Mouse (Mus musculus): ENCODE measurements around the gene Sh2d7. TPM values are rescaled to one million over a fixed set of nuclear protein-coding genes. Genes with fewer than 3 reads are reported as not detected.

The Sh2d7 gene
- polyA plus RNA-seq (2012), result not detected in 2 replicates

DNA sequence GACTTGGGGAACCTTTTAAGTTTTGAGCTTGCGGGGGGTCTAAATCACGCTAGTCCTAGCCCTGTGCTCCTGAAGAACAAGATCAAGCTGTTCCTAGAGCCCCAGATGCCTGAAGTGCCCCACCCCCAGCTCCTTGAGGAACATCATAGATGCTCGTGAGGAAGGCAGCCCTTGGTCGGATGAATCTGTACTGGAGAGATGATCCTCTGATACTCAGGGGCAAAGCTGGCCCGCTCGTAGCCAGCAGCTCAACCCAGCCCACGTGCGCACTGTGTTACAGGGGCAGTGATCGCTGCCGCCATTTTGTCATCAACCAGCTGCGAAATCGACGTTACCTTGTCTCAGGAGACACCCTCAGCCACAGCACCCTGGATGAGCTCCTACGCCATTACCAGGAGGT, at the start of gene Sh2d7:
TSS of gene Sh2d7 (plus strand) at position 301 of the 400 bp plus-strand sequence.
- no peak for TF ChIP-seq GATA1 (IDR thresholded peaks at IDR 0.05; ENCODE audit: low read length)

- no peak for TF ChIP-seq GATA1 (IDR thresholded peaks at IDR 0.05; ENCODE audit: low read length)
Observed at GRCm38 (mm10) chr9:54489599-54489998, 49.2 kb upstream of the Sh2d7 start.

GRCm38 (mm10) chr9:54490431-54490830, 48.4 kb upstream of the Sh2d7 start:
- TF ChIP-seq GATA1 (IDR thresholded peaks at IDR 0.05; ENCODE audit: low read length), result no peak

GRCm38 (mm10) chr9:54499291-54499690, 39.5 kb upstream of the Sh2d7 start:
- TF ChIP-seq GATA1 (IDR thresholded peaks at IDR 0.05; ENCODE audit: low read length), result no peak

DNA sequence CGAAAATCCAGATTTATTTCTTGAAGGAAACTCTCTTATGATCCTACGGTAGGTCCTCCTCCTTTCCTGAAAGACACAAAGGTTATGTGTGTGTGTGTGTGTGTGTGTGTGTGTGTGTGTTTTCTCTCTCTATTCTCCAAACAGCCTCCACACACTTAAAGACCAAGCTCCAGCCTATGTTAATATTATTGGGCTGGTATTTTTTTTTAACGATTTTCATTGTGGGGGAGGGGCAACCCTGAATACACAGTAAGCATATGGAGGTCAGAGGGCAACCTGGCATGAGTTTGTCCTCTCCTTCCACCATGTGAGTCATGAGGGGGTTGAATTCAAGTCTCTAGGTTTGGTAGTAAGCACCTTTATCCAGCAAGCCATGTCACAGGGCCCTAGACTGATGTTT, 39.0 kb upstream of the Sh2d7 start:
- TF ChIP-seq GATA1 (IDR thresholded peaks at IDR 0.05; ENCODE audit: low read length), result no peak

DNA sequence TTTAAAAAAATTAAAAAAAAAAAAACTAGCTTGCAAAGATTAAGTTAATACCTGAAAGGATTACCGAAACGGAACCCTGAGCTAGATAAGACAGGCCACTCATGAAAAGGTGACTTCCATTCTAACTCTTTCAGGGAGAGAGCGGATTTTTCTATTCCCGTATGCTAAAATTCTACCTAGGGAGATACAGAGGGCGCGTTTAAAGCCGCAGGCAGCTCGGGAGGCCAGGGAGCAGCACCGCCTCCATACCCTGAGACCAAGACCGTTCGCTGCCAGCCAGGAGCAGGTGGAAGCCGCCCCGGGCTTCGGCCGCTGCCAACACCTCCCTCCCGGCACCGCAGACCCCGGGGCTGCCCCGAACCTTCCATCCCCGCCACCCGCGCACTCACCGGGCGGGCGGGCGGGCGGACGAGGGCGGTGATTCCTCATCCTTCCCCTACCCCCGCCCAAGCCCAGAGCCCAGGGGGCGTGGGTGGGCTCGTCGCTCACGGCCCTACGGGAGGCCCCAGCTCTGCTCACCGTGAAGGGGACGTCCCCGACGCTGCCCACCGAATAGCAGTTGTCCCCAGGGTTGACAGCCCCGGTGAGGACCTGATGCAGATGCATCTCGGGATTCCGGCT, 37.8 kb upstream of the Sh2d7 start:
- no peak for TF ChIP-seq GATA1 (IDR thresholded peaks at IDR 0.05; ENCODE audit: low read length)

DNA sequence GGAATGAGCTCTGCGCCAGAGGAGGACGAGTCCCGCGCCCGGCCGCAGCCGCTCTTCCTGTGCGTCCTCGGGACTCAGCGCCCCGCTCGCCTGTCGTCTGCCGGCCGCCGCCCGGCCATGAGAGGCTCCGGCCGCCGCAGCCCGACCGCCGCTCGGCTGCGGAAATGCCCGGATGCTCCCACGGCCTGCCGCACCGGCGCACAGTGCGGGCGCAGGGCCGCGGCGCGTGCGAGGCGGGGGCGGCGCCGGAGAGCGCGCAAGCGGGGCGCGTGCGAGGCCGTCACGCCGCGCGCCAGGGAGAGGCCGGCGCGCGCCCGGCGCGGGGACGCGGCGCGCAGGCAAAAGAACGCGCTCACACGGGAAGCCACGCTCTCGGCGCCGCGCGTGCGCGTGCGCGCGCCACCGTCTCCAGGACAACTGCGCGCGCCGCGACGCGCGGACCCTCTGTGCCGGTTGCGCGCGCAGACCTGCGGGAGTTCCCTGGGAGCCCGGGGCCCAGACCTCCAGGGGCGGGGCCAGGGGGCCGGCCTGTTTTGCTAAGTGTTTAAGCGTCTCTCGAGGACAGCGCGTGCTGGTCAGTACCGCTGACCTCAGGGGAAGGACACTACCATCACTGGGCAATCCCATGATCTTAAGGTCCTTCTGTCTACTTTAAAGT, 37.2 kb upstream of the Sh2d7 start, which contains the start of gene Dmxl2:
TSS of gene Dmxl2 (minus strand) at position 174 of the 658 bp plus-strand sequence.
- no peak for TF ChIP-seq GATA1 (IDR thresholded peaks at IDR 0.05; ENCODE audit: low read length)

DNA sequence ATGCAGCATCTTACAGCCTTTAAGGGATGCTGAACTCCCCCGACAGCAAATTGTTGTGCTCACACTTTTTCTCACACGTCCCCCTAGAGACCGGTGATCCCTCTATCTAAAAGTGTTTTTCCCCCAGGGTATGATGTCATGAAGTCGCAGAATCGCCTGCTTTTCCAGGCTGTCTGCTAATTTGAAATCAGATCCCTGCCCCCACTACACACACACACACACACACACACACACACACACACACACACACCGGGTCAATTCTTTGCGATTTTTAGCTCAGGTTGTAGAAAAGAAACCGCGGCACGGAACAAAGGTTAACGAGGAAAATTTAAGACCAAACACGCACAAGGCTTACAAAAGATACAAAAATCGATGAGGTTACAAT, 36.7 kb upstream of the Sh2d7 start:
- TF ChIP-seq GATA1 (IDR thresholded peaks at IDR 0.05; ENCODE audit: low read length), result no peak

- TF ChIP-seq GATA1 (IDR thresholded peaks at IDR 0.05; ENCODE audit: low read length), result no peak
Observed at GRCm38 (mm10) chr9:54502873-54503272, 35.9 kb upstream of the Sh2d7 start.

DNA sequence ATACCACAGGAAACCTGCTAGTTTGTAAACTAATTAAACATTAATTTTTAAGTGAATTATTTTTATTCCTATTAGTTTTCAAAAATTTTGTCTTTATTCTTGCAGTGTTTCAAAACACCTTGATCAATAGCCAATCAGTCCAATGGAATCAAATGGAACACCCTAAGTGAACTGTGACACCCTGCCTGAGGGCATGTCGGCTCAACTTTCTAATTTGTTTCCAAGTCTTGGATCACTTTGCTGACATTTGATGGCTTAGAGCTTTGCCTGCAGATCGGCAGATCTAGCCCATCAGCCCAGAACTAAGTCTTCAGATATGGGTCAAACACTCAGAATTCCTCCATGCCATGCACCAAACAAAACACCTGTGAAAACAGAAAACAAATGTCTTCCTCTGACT, 22.8 kb upstream of the Sh2d7 start:
- no peak for TF ChIP-seq GATA1 (IDR thresholded peaks at IDR 0.05; ENCODE audit: low read length)

- no peak for TF ChIP-seq GATA1 (IDR thresholded peaks at IDR 0.05; ENCODE audit: low read length)
Observed at GRCm38 (mm10) chr9:54518921-54519320, 19.9 kb upstream of the Sh2d7 start.

DNA sequence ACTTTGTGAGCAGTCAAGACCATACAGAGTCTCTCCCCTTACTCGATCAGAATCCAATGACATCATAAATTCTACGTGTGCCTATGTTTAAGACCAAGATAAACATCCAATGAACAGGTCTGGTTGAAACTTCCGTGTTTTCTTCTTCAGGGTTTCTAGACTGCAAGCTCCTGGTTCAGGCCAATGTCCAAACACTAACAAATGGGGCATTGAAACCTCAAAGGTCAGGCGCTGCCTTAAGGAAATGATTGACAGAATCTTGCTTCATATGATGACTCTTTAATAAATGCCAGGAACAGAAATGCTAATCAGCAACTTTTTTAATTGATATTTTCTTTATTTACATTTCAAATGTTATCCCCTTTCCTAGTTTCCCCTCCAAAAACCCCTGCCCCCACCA, 18.5 kb upstream of the Sh2d7 start:
- TF ChIP-seq GATA1 (IDR thresholded peaks at IDR 0.05; ENCODE audit: low read length), result no peak

DNA sequence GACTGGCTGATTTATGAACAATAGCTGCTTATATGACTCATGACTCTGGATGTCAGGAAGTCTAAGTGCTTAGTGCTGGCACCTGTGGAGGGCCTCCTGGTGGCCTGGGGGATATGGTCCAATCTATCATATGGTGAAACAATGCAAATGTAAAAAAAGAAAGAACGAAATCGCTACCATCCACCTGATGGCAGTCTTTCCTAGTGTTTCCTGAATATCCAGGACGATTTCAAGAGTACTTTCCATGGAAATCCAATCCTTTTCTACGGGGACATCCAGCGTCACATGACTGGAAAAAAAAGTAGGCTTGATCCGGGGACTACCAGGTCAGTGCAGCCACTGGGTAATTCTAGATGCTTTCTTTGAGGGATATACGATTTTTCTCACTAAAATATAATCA, 11.1 kb upstream of the Sh2d7 start:
- no peak for TF ChIP-seq GATA1 (IDR thresholded peaks at IDR 0.05; ENCODE audit: low read length)

GRCm38 (mm10) chr9:54529950-54530349, 8.8 kb upstream of the Sh2d7 start:
- TF ChIP-seq GATA1 (IDR thresholded peaks at IDR 0.05; ENCODE audit: low read length), result no peak

DNA sequence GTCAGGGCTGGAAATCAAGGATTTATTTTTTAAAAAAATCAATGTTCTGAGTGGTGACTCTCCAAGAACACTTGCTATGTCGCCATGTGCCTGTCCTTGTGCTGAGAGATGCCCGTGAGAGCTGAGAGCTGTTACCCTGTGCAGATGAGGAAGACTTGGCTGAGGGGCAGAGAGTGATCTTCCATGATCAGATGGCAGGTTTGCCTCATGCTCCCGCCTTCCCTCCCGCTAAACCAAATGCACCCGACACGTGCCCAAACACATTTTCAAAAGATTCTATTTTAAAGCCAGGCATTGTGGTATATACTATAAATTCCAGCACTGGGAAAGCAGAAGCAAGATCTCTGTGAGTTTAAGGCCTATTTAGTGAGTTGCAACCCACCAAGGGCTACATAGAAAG, 7.9 kb upstream of the Sh2d7 start:
- no peak for TF ChIP-seq GATA1 (IDR thresholded peaks at IDR 0.05; ENCODE audit: low read length)

GRCm38 (mm10) chr9:54531421-54531820, 7.4 kb upstream of the Sh2d7 start:
- no peak for TF ChIP-seq GATA1 (IDR thresholded peaks at IDR 0.05; ENCODE audit: low read length)

DNA sequence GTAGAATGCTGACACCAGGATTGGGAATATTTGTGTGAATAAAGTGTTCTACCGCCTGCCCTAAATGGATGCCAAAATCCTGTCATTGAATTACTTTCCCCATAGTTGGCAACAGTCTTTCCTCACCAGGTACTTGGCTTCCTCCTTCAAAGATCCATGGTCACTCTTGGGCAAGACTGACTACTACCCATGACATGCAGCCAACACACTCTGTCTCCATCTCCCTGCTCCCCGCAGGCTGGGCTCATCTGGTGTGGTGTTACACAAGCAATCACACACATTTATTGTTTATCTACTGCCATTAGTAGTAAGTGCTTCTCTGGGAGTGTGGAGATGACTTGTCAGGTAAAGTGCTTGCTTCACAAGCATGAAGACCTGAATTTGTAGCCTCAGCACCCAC, 5.9 kb upstream of the Sh2d7 start:
- no peak for TF ChIP-seq GATA1 (IDR thresholded peaks at IDR 0.05; ENCODE audit: low read length)
